Mouse (Mus musculus): ENCODE data around the gene Zfp661. TPM values are rescaled to one million over a fixed set of nuclear protein-coding genes. Genes with fewer than 3 reads are reported as not detected.

The Zfp661 gene
- polyA plus RNA-seq, 1 experiment from 2014 or later: 3.1 TPM

- Histone ChIP-seq H3K4me1 (replicated peaks; ENCODE audit: insufficient read depth, low read length) (no peaks in the 10 kb centered on the region), H3K9me3 (replicated peaks; ENCODE audit: low read length) (no peaks in the 10 kb centered on the region), H3K9ac (ENCODE audit: low read depth, low read length) (no peak overlapping the region), H3K4me3 (replicated peaks; ENCODE audit: low read depth, low read length) (no peak overlapping the region), H3K4me2 (ENCODE audit: low read length) (no peak overlapping the region), H3K36me3 (ENCODE audit: insufficient read depth, low read length) (no peaks in the 10 kb centered on the region), H3K27ac (no peak overlapping the region), H3K27me3 (ENCODE audit: insufficient read depth, low read length) (no peaks in the 10 kb centered on the region)
- 58% methylated on average over 3 of the region's 3 CpGs for WGBS
- ATAC-seq (replicated peaks; ENCODE audit: low FRiP score, low read depth) (no peak), DNase-seq (ENCODE audit: low spot score) (no peak)
- TF ChIP-seq CTCF (IDR thresholded peaks at IDR 0.05; ENCODE audit: low read depth): no peak
These were observed 56.5 kb downstream of the Zfp661 start for GRCm38 (mm10) chr2:127530418-127530817.

GRCm38 (mm10) chr2:127525004-127525775, 61.7 kb downstream of the Zfp661 start:
- no peak for TF ChIP-seq CTCF (IDR thresholded peaks at IDR 0.05; ENCODE audit: low read depth)
- Histone ChIP-seq H3K9ac (ENCODE audit: low read depth, low read length) (no peak overlapping the region), H3K4me2 (ENCODE audit: low read length) (no peak overlapping the region), H3K4me1 (replicated peaks; ENCODE audit: insufficient read depth, low read length) (peaks cover 14% of the 10 kb centered on the region), H3K9me3 (replicated peaks; ENCODE audit: low read length) (no peaks in the 10 kb centered on the region), H3K27me3 (ENCODE audit: insufficient read depth, low read length) (no peaks in the 10 kb centered on the region), H3K27ac (no peak overlapping the region), H3K4me3 (replicated peaks; ENCODE audit: low read depth, low read length) (no peak overlapping the region), H3K36me3 (ENCODE audit: insufficient read depth, low read length) (no peaks in the 10 kb centered on the region)
- no peak for DNase-seq (ENCODE audit: low spot score)
- ATAC-seq (replicated peaks; ENCODE audit: low FRiP score, low read depth): no peak
- WGBS: 76% methylated on average over 3 of the region's 3 CpGs

Other genes with a start within 250 kb of the Zfp661 start
- not detected in 2 replicates for gene Astl, start 248.5 kb downstream of the Zfp661 start, polyA plus RNA-seq (2015; fragmentation: Nextera tagmentation; extraction: Ambion mirVana)
- gene Adra2b, start 223.9 kb downstream of the Zfp661 start, polyA plus RNA-seq (2015; fragmentation: Nextera tagmentation; extraction: Ambion mirVana): 10.3 and 10.5 TPM in 2 replicates
- 0.10 and 0.12 TPM in 2 replicates for gene Gpat2, start 161.9 kb downstream of the Zfp661 start, polyA plus RNA-seq (2015; fragmentation: Nextera tagmentation; extraction: Ambion mirVana)
- gene Fahd2a, start 142.5 kb downstream of the Zfp661 start, polyA plus RNA-seq (2015; fragmentation: Nextera tagmentation; extraction: Ambion mirVana): 61.3 and 62.2 TPM in 2 replicates
- gene Kcnip3, start 65.0 kb downstream of the Zfp661 start, polyA plus RNA-seq (2015; fragmentation: Nextera tagmentation; extraction: Ambion mirVana): 1.6 and 2.5 TPM in 2 replicates
- 2.2 and 2.4 TPM in 2 replicates for gene Prom2, start 45.6 kb downstream of the Zfp661 start, polyA plus RNA-seq (2015; fragmentation: Nextera tagmentation; extraction: Ambion mirVana)
- gene Mrps5, start 128 bp upstream of the Zfp661 start, polyA plus RNA-seq (2015; fragmentation: Nextera tagmentation; extraction: Ambion mirVana): 151 and 167 TPM in 2 replicates
- 145 and 146 TPM in 2 replicates for gene Mal, start 69.6 kb upstream of the Zfp661 start, polyA plus RNA-seq (2015; fragmentation: Nextera tagmentation; extraction: Ambion mirVana)
- 2.0 and 2.2 TPM in 2 replicates for gene Mall, start 142.8 kb upstream of the Zfp661 start, polyA plus RNA-seq (2015; fragmentation: Nextera tagmentation; extraction: Ambion mirVana)
- gene Nphp1, start 201.8 kb upstream of the Zfp661 start, polyA plus RNA-seq (2015; fragmentation: Nextera tagmentation; extraction: Ambion mirVana): 41.2 and 42.4 TPM in 2 replicates
- 61.4 and 66.2 TPM in 2 replicates for gene Mtln, start 205.4 kb upstream of the Zfp661 start, polyA plus RNA-seq (2015; fragmentation: Nextera tagmentation; extraction: Ambion mirVana)
- 16.9 and 18.8 TPM in 2 replicates for gene Bub1, start 244.8 kb upstream of the Zfp661 start, polyA plus RNA-seq (2015; fragmentation: Nextera tagmentation; extraction: Ambion mirVana)